Mouse (Mus musculus): ENCODE measurements around the gene Pdcd7. TPM values are rescaled to one million over a fixed set of nuclear protein-coding genes. Genes with fewer than 3 reads are reported as not detected.

The Pdcd7 gene
- polyA plus RNA-seq, 1 experiment from 2014 or later: 9.9 TPM

DNA sequence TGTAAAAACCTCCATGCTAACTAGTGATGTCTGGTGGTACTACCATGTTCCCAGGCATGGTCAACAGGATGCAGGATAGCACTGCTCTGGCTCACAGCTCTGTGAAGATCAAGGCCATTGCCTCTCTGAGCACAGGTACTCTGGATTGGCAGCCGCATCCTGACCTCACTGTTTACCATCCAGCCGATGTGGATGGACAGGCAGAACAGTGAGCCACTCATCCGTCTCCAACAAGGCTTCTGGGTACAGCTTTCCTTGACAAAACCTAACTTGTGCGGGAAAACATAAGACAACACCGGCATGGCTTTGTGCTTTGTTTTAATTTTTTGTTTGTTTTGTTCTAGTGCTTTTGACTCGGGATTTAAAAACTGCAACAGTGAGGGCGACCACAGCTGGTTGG, 19.8 kb downstream of the Pdcd7 start:
- no peaks in the 10 kb centered on the region for H3K4me1 ChIP-seq (ENCODE audit: control insufficient read depth, insufficient read depth, low read length)
- H3K9me3 ChIP-seq (replicated peaks; ENCODE audit: control insufficient read depth, low read length): no peaks in the 10 kb centered on the region
- H3K9ac ChIP-seq (ENCODE audit: low read length): no peak overlapping the region
- no peak for ATAC-seq
- WGBS: 91% methylated on average over 7 of the region's 7 CpGs
- no peak for DNase-seq (ENCODE audit: low spot score)
- no peak overlapping the region for H3K4me3 ChIP-seq (ENCODE audit: low read depth, low read length)
- H3K27ac ChIP-seq (ENCODE audit: low read depth, low read length): no peak overlapping the region
- no peaks in the 10 kb centered on the region for H3K27me3 ChIP-seq (replicated peaks; ENCODE audit: control insufficient read depth, insufficient read depth, low read length)
- no peak overlapping the region for H3K4me2 ChIP-seq (ENCODE audit: low read length)
- peaks cover 30% of the 10 kb centered on the region for H3K36me3 ChIP-seq (ENCODE audit: control insufficient read depth, insufficient read depth, low read length)

DNA sequence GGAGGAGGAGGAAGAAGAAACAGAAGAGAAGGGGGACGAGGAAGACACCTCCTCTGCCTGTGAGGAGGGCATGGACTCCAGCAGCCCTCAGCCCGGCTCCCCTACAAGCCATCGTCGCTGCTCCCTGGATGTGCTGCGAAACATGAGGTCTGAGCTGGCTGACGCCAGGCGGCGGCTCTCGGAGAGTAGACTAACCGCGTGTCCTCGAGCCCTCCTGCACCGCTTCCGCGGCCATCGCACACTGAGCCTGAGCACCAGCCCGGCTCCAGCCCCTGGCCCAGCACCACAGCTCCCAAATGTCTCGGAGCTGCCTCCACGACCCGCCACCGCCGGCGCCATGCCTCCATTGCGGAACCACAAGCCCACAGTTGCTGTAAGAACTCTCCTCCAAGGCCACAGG, 25.9 kb downstream of the Pdcd7 start:
- DNase-seq (ENCODE audit: low spot score): no peak
- H3K9me3 ChIP-seq (replicated peaks; ENCODE audit: control insufficient read depth, low read length): no peaks in the 10 kb centered on the region
- no peak overlapping the region for H3K9ac ChIP-seq (ENCODE audit: low read length)
- ATAC-seq: no peak
- H3K36me3 ChIP-seq (ENCODE audit: control insufficient read depth, insufficient read depth, low read length): 0 out of 2 replicates have a peak, but pooled peaks cover 10% of the 10 kb centered on the region
- 85% methylated on average over 24 of the region's 24 CpGs for WGBS
- H3K4me3 ChIP-seq (ENCODE audit: low read depth, low read length): no peak overlapping the region
- H3K27me3 ChIP-seq (replicated peaks; ENCODE audit: control insufficient read depth, insufficient read depth, low read length): no peaks in the 10 kb centered on the region
- H3K4me2 ChIP-seq (ENCODE audit: low read length): no peak overlapping the region
- H3K4me1 ChIP-seq (ENCODE audit: control insufficient read depth, insufficient read depth, low read length): no peaks in the 10 kb centered on the region
- H3K27ac ChIP-seq (ENCODE audit: low read depth, low read length): no peak overlapping the region

DNA sequence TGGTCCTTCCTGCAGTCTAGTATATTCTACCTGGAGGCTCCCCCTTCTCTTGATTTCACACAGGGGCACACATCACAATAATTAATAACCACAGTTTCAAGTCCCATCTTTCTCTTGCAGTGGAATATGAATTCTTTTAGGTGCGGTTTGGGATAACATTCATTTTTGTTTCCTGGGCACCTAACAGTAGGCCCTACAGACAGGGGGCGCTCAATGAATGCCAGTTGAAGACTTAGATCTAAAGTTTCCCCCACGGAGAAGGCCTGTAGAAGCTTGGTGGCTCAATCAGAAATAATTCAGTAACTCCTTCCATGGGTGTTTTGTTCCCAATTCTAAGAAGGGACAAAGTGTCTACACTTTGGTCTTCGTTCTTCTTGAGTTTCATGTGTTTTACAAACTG, 26.5 kb downstream of the Pdcd7 start:
- DNase-seq (ENCODE audit: low spot score): no peak
- H3K4me3 ChIP-seq (ENCODE audit: low read depth, low read length): no peak overlapping the region
- no peak overlapping the region for H3K27ac ChIP-seq (ENCODE audit: low read depth, low read length)
- H3K4me2 ChIP-seq (ENCODE audit: low read length): no peak overlapping the region
- H3K9me3 ChIP-seq (replicated peaks; ENCODE audit: control insufficient read depth, low read length): no peaks in the 10 kb centered on the region
- 0 out of 2 replicates have a peak, but pooled peaks cover 10% of the 10 kb centered on the region for H3K36me3 ChIP-seq (ENCODE audit: control insufficient read depth, insufficient read depth, low read length)
- WGBS: 74% methylated on average over 4 of the region's 4 CpGs
- no peak overlapping the region for H3K9ac ChIP-seq (ENCODE audit: low read length)
- no peak for ATAC-seq
- no peaks in the 10 kb centered on the region for H3K27me3 ChIP-seq (replicated peaks; ENCODE audit: control insufficient read depth, insufficient read depth, low read length)
- H3K4me1 ChIP-seq (ENCODE audit: control insufficient read depth, insufficient read depth, low read length): no peaks in the 10 kb centered on the region

DNA sequence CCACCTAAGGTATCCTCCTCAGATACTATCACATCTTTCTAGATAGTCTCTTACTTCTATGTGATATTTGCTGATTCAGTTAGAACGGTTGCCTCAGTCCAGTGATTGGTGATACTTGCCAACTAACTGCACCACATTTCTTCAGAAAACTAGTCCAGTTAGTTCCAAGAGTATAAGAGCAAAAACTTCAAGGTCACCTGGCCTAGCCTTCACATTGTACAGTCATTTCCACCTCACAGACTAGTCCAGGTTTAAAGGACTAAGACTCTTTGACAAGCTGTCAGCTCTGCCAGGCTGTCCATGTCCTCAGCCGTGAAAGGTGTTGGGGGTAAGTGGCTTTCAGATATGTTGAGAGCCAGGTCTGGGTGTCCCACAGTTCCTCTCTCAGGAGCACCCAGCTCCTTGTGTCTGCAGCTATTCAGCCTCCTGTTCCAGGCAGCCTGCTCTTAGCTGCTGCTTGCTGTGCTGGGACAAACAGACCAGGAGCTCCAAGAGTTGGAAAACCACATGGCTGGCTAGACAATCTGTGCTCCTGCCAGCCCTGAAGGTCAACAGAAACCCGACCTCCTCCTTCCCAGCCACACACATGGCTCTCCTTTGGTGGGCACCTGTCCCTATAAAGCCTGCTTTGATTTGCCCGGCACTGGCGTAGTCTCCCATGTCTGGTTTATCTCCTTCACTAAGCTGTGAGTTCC, 28.7 kb downstream of the Pdcd7 start:
- no peaks in the 10 kb centered on the region for H3K4me1 ChIP-seq (ENCODE audit: control insufficient read depth, insufficient read depth, low read length)
- no peak overlapping the region for H3K9ac ChIP-seq (ENCODE audit: low read length)
- no peaks in the 10 kb centered on the region for H3K9me3 ChIP-seq (replicated peaks; ENCODE audit: control insufficient read depth, low read length)
- 0 out of 2 replicates have a peak, but pooled peaks cover 10% of the 10 kb centered on the region for H3K36me3 ChIP-seq (ENCODE audit: control insufficient read depth, insufficient read depth, low read length)
- 87% methylated on average over 5 of the region's 5 CpGs for WGBS
- DNase-seq (ENCODE audit: low spot score): no peak
- H3K4me2 ChIP-seq (ENCODE audit: low read length): no peak overlapping the region
- no peaks in the 10 kb centered on the region for H3K27me3 ChIP-seq (replicated peaks; ENCODE audit: control insufficient read depth, insufficient read depth, low read length)
- H3K27ac ChIP-seq (ENCODE audit: low read depth, low read length): no peak overlapping the region
- H3K4me3 ChIP-seq (ENCODE audit: low read depth, low read length): no peak overlapping the region
- ATAC-seq: no peak

DNA sequence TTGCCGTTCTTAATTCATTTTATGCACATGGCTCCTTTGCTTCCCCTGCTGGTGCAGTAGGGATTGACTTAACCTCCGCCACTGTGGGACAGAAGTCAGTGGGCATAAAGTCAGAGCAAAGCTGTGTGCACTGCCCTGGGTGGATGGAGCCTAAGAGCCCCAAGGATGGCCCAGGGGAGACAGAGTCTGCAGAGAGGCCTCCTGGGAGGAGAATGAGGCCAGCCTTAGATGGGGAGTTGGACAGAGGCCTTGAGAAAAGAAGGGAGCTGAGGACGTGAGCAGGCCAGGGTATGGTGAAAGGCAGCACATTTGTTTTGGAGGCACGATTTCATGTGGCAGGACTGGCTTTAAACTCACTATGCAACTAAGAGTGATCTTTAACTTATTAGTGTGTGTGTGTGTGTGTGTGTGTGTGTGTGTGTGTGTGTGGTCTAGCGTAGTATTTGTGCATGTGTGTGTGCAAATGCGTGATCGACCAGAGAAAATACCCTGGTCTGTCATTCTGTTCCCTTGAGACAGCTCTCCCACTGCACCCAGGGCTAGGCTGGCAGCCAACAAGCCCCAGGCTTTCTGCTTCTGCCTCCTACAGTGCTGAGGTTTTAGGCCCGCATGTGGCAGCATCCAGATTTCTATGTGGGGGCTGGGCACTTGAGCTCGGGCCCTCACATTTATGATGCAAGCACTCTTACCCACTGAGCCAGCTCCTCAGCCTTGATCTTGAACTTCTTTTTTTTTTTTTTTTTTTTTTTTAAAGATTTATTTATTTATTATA, 29.4 kb downstream of the Pdcd7 start:
- no peak for ATAC-seq
- Histone ChIP-seq H3K27ac (ENCODE audit: low read depth, low read length) (no peak overlapping the region), H3K9me3 (replicated peaks; ENCODE audit: control insufficient read depth, low read length) (no peaks in the 10 kb centered on the region), H3K4me1 (ENCODE audit: control insufficient read depth, insufficient read depth, low read length) (no peaks in the 10 kb centered on the region), H3K4me2 (ENCODE audit: low read length) (no peak overlapping the region), H3K4me3 (ENCODE audit: low read depth, low read length) (no peak overlapping the region), H3K27me3 (replicated peaks; ENCODE audit: control insufficient read depth, insufficient read depth, low read length) (no peaks in the 10 kb centered on the region), H3K9ac (ENCODE audit: low read length) (no peak overlapping the region), H3K36me3 (ENCODE audit: control insufficient read depth, insufficient read depth, low read length) (0 out of 2 replicates have a peak, but pooled peaks cover 10% of the 10 kb centered on the region)
- WGBS: 79% methylated on average over 9 of the region's 9 CpGs
- peak; percentile 28 for DNase-seq (ENCODE audit: low spot score)

DNA sequence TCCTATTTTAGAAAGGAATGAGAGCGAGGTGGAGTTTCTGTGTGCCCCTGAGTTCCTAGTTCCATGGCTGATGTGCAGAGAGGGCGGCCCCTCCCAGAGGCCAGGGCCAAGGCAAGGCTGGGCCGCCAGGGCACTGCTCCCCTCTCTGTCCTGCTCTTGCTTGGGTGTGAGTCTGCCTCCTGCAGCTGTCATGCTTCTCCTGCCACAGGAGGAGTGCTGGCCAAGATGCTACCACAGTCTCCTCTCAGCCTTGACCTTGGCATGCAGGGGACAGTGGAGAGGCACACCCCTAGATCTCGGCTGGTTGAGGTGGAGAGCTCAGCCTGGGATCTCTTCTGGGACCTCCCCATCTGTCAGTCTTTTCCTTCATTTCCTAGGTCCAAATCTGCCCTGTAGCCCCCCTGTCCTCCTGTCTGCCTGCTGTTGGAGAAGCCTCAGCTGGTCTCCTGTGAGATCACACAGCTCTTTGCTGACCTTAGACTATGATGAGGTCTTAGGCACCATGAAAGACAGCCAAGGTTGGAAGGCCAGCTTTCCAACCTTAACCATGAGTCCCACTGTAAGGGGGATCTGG, 35.2 kb downstream of the Pdcd7 start:
- no peaks in the 10 kb centered on the region for H3K9me3 ChIP-seq (replicated peaks; ENCODE audit: control insufficient read depth, low read length)
- H3K36me3 ChIP-seq (ENCODE audit: control insufficient read depth, insufficient read depth, low read length): no peaks in the 10 kb centered on the region
- 79% methylated on average over 4 of the region's 4 CpGs for WGBS

DNA sequence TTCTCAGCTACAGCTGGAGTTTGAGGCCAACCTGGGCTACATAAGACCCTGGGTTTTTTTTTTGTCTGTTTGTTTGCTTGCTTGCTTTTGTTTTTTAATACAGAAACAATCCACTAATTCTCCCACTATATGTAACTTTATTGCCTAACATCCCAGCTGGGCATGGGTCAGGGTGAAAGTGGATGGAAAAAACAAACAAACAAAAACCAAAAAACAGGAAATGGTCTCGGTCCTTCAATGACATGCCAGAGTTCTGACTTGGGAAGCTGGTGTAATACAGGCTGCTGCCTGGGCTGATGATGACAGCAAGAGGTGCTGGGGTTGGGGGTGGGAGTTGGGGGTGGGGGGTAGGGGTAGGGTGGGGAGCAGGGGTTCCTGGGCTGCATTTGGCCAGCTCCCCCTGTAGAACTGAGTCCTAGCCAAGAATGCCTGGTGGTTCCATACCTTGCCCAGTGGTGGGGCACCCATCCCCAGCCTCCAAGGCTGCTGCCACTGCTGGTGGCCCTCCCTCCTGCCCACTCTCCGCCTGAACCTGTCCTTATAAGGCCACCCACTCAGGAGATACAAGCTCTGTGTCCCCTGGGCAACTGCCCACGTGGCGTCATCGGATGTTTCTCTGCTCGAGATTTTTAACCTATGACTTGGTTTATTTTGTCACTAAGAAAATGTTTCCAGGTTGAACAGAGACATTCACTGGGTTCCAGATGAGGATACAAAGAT, 36.3 kb downstream of the Pdcd7 start:
- Histone ChIP-seq H3K27ac (ENCODE audit: low read depth, low read length) (no peak overlapping the region), H3K4me3 (ENCODE audit: low read depth, low read length) (no peak overlapping the region), H3K9ac (ENCODE audit: low read length) (no peak overlapping the region), H3K4me2 (ENCODE audit: low read length) (no peak overlapping the region), H3K36me3 (ENCODE audit: control insufficient read depth, insufficient read depth, low read length) (no peaks in the 10 kb centered on the region), H3K4me1 (ENCODE audit: control insufficient read depth, insufficient read depth, low read length) (no peaks in the 10 kb centered on the region), H3K9me3 (replicated peaks; ENCODE audit: control insufficient read depth, low read length) (no peaks in the 10 kb centered on the region), H3K27me3 (replicated peaks; ENCODE audit: control insufficient read depth, insufficient read depth, low read length) (no peaks in the 10 kb centered on the region)
- 78% methylated on average over 6 of the region's 6 CpGs for WGBS
- DNase-seq (ENCODE audit: low spot score): no peak
- no peak for ATAC-seq

More for the DNA sequence above, 35.2 kb downstream of the Pdcd7 start:
- H3K9ac ChIP-seq (ENCODE audit: low read length): no peak overlapping the region
- no peak overlapping the region for H3K4me3 ChIP-seq (ENCODE audit: low read depth, low read length)
- no peak for ATAC-seq
- H3K27ac ChIP-seq (ENCODE audit: low read depth, low read length): no peak overlapping the region
- no peaks in the 10 kb centered on the region for H3K27me3 ChIP-seq (replicated peaks; ENCODE audit: control insufficient read depth, insufficient read depth, low read length)
- H3K4me1 ChIP-seq (ENCODE audit: control insufficient read depth, insufficient read depth, low read length): no peaks in the 10 kb centered on the region
- no peak for DNase-seq (ENCODE audit: low spot score)
- H3K4me2 ChIP-seq (ENCODE audit: low read length): no peak overlapping the region

DNA sequence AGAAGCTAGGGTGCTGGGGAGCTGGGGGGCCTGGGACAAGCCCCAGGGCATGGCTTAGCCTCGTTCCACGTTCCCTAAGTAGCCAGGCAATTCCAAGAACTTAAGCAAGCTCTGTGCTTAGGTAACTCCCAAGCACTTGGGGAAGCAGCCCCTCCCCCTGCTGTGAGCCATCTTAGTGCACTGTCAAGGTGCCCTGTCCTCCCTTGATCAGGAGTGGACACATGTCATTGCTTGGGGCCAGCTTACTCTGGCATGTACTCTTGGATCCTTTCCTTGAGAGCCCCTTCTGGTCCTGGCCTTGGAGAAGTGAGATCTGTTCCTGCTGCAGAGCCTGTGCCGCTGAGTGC, 36.8 kb downstream of the Pdcd7 start:
- Histone ChIP-seq H3K27me3 (replicated peaks; ENCODE audit: control insufficient read depth, insufficient read depth, low read length) (no peaks in the 10 kb centered on the region), H3K4me1 (ENCODE audit: control insufficient read depth, insufficient read depth, low read length) (no peaks in the 10 kb centered on the region), H3K36me3 (ENCODE audit: control insufficient read depth, insufficient read depth, low read length) (no peaks in the 10 kb centered on the region), H3K4me3 (ENCODE audit: low read depth, low read length) (no peak overlapping the region), H3K9ac (ENCODE audit: low read length) (no peak overlapping the region), H3K9me3 (replicated peaks; ENCODE audit: control insufficient read depth, low read length) (no peaks in the 10 kb centered on the region), H3K27ac (ENCODE audit: low read depth, low read length) (no peak overlapping the region), H3K4me2 (ENCODE audit: low read length) (no peak overlapping the region)
- ATAC-seq (no peak), DNase-seq (ENCODE audit: low spot score) (no peak)
- 52% methylated on average over 3 of the region's 3 CpGs for WGBS

All from forebrain, embryonic 14.5 days (tissue).